Mouse (Mus musculus): ENCODE data around the gene Sec14l2.
A peak's percentile ranks its signal among the peaks of the same experiment; 100 is the strongest.

Gene Sec14l2

GRCm38 (mm10) chr11:4098816-4099215 is 24.4 kb downstream of the Sec14l2 start:
- DNase-seq (ENCODE audit: low spot score) = no peak

- no peak for DNase-seq (ENCODE audit: low spot score)
Observed at GRCm38 (mm10) chr11:4098120-4098519, 25.1 kb downstream of the Sec14l2 start.

GRCm38 (mm10) chr11:4097091-4097621 is 26.1 kb downstream of the Sec14l2 start:
- DNase-seq (ENCODE audit: low spot score) = no peak

GRCm38 (mm10) chr11:4096054-4096984 is 26.9 kb downstream of the Sec14l2 start:
- DNase-seq (ENCODE audit: low spot score) = peak; percentile 95

- DNase-seq (ENCODE audit: low spot score) = peak; percentile 45
Observed at GRCm38 (mm10) chr11:4095171-4096053, 27.8 kb downstream of the Sec14l2 start, which contains the start of gene Mtfp1. Gene Mtfp1 (minus strand): TSS chr11:4095445.

GRCm38 (mm10) chr11:4094378-4095170 is 28.6 kb downstream of the Sec14l2 start:
- DNase-seq (ENCODE audit: low spot score) = peak; percentile 78

GRCm38 (mm10) chr11:4093459-4094377 is 29.5 kb downstream of the Sec14l2 start:
- DNase-seq (ENCODE audit: low spot score) = no peak

GRCm38 (mm10) chr11:4087267-4087666 is 35.9 kb downstream of the Sec14l2 start:
- DNase-seq (ENCODE audit: low spot score) = no peak

GRCm38 (mm10) chr11:4086246-4086645 is 37.0 kb downstream of the Sec14l2 start:
- no peak for DNase-seq (ENCODE audit: low spot score)

GRCm38 (mm10) chr11:4083316-4084078 is 39.7 kb downstream of the Sec14l2 start:
- DNase-seq (ENCODE audit: low spot score) = peak; percentile 33

GRCm38 (mm10) chr11:4080219-4080618 is 43.0 kb downstream of the Sec14l2 start:
- peak; percentile 27 for DNase-seq (ENCODE audit: low spot score)

- DNase-seq (ENCODE audit: low spot score) = no peak
Observed at GRCm38 (mm10) chr11:4078267-4078933, 44.8 kb downstream of the Sec14l2 start.

- DNase-seq (ENCODE audit: low spot score) = no peak
Observed at GRCm38 (mm10) chr11:4076633-4077032, 46.6 kb downstream of the Sec14l2 start.

GRCm38 (mm10) chr11:4069664-4070063 is 53.6 kb downstream of the Sec14l2 start:
- DNase-seq (ENCODE audit: low spot score) = no peak

GRCm38 (mm10) chr11:4064627-4065122 is 58.5 kb downstream of the Sec14l2 start, which contains the start of gene Sec14l3:
Gene Sec14l3 (plus strand): TSS chr11:4064841.
- no peak for DNase-seq (ENCODE audit: low spot score)

GRCm38 (mm10) chr11:4062981-4063380 is 60.2 kb downstream of the Sec14l2 start:
- no peak for DNase-seq (ENCODE audit: low spot score)

- no peak for DNase-seq (ENCODE audit: low spot score)
Observed at GRCm38 (mm10) chr11:4062523-4062922, 60.7 kb downstream of the Sec14l2 start.

- no peak for DNase-seq (ENCODE audit: low spot score)
Observed at GRCm38 (mm10) chr11:4060866-4061575, 62.2 kb downstream of the Sec14l2 start.

Measured in spleen, adult 12 weeks (tissue).